Mouse (Mus musculus) testis, adult 2 months (tissue): Measurements from ENCODE around the gene Tcf12.

Experiments used
- CTCF ChIP-seq: fragments of 200-500 bp; IDR thresholded peaks from 2 replicates; pipeline ENCODE4 v1.5.1; 2012; ENCODE audit warnings: low read depth, mild to moderate bottlenecking, inconsistent platforms, low read length, moderate library complexity; ENCODE audit not compliant: control insufficient read depth, insufficient read depth, insufficient replicate concordance
- POLR2A ChIP-seq: fragments of 200-500 bp; IDR thresholded peaks from 2 replicates; pipeline ENCODE4 v1.6.1; 2012; ENCODE audit warnings: low read depth, mild to moderate bottlenecking, inconsistent platforms, low read length, moderate library complexity; ENCODE audit not compliant: control insufficient read depth

DNA sequence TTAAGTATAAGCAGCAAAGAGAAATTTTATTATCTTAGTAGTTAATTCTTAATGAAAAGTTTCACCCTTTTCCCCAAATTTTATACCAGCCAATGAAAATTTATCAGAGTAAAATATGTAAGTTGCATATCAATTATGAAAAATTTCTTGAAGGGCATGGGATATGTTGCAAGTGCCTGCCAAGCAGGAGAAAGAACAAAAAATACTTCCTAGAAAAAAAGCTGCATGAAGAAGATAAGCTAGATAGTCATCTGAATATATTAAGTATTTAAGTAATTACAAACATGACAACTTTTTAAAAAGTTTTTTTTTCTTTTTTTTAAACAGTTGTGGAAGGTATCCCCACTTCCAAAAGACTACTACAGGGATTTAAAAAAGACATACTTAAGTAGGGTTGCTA, 179.7 kb downstream of the Tcf12 start:
- TF ChIP-seq POLR2A (no peak), CTCF (no peak)
